Mouse (Mus musculus): ENCODE data around the gene Krt78. TPM values are rescaled to one million over a fixed set of nuclear protein-coding genes. Genes with fewer than 3 reads are reported as not detected.

The Krt78 gene
- polyA plus RNA-seq, 1 experiment, result not detected

DNA sequence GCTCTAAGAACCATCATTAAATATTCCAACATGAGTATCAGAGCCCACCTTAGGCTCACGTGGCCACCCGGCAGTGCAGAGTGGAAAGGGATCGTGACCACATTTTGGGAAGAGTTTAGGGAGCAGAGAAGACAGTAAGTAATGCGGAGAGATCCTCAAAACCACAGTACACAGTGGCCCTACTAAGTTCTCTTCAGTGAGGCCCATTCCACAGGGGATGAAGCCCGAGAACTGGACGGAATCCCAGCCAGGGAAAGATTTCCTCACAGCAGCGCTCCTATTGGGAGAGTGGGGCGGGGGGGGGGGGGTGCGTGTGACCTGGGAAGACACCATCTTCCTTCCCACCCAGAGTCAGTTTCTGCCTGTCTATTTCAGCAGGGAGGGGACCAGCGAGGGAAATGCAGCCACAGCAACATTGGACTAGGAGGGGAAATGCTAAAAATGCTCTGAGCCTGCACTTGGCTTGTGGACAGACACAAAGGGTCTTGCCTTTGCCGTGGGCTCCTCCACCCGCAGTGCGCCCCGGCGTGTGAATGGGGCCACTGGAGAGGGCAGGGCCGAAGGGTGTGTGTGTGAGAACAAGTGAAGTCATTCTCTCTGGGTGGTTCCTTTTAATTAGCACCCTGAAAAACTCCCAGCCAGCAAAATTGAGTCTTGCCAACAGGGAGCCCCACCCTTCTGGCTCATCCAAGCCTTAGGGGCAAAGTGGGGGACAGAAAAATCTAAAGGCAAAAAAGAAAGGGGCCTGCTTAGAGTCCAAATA is 20.2 kb upstream of the Krt78 start:
- DNase-seq (ENCODE audit: extremely low spot score in 1 of 2, low spot score in 1 of 2), result no peak

DNA sequence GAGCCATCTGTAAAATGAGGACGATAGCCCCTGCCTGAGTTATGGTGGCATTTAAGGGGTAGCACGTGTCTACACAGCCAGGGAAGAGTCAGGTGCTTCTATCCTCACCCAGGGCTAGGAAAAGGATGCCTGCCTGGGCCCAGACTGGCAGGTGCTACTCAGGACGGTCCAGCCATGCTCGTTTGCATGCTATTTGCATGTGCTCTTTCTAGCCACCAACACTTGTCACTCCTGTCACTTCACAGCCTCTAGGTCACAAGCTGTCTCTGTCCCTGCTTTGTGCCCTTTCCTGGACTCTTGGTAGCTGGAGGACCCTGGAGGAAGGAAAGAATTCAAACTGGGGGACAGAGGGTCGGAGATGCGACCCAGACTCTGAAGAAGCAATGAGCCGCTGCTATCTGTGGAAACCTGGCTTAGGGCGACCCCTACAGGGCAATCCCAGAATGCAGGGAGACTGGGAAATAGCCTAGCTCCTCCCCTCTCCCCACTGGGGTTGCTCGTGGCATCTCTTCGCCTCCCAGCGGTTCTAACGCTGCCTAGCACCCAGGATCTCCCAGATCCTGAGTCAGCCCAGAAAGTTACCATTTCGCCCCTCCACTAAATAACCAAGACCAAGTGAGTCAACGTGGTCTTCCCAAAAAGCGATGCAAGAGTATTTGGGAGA is 19.5 kb upstream of the Krt78 start:
- DNase-seq (ENCODE audit: extremely low spot score in 1 of 2, low spot score in 1 of 2), result peak; percentile 90 to 100

DNA sequence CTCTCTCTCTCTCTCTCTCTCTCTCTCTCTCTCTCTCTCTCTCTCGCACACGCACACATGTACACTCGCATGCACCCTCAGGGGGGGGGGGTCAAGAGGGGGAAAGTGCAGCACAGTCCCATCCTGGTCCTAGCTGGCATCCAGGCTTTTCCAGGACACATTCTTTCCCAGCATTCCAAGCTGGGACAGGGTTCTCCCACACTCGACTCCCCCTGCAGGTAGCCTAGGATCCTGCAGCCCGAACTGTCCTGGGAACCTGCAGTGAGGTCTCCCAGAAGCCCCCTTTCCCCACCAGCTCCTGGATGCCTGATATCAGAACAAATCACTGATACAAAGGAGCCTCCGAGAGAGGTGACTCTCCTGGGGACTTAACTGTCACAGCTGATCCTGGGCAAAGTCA is 16.4 kb upstream of the Krt78 start:
- DNase-seq (ENCODE audit: extremely low spot score in 1 of 2, low spot score in 1 of 2), result peak in 1 of 2 experiments; percentile 49

DNA sequence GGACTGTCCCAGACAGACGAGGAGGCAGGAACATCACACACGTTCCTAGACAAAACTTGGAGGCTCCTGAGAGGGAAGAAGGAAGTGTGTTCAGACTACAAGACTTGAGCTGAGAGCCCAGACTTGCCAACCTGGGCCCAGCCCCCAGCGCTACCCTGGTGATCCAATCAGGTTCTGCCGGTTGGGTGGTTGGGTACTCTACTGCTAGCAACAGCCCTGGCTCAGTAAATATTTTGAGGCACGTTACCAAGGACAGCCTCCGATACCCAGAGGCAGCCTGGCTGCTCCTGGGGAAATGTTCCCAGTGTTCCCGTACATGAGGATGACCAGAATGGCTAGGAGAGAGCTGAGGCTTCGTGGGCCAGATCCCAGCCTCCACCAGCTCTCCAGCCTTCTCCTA is 12.7 kb upstream of the Krt78 start:
- DNase-seq (ENCODE audit: extremely low spot score in 1 of 2, low spot score in 1 of 2), result no peak

DNA sequence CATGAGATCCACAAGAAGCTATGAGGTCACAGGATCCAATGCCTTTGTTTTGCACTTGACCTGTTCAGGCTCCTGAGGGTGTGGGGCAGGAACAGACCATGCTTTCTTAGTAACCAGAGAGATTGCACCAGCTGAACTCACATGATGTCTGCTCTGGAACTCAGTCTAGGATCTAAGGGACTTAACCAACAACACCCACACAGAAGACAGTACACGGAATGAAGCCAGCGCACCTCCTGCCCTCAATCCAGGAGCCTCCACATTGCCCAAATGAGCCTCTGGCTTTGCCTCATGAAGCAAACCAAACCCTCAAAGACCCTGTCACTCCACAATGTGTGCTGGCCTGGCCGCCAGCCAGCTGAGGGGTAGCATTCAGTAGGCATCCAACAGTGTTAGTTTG is 4.8 kb upstream of the Krt78 start:
- DNase-seq (ENCODE audit: extremely low spot score in 1 of 2, low spot score in 1 of 2), result no peak

DNA sequence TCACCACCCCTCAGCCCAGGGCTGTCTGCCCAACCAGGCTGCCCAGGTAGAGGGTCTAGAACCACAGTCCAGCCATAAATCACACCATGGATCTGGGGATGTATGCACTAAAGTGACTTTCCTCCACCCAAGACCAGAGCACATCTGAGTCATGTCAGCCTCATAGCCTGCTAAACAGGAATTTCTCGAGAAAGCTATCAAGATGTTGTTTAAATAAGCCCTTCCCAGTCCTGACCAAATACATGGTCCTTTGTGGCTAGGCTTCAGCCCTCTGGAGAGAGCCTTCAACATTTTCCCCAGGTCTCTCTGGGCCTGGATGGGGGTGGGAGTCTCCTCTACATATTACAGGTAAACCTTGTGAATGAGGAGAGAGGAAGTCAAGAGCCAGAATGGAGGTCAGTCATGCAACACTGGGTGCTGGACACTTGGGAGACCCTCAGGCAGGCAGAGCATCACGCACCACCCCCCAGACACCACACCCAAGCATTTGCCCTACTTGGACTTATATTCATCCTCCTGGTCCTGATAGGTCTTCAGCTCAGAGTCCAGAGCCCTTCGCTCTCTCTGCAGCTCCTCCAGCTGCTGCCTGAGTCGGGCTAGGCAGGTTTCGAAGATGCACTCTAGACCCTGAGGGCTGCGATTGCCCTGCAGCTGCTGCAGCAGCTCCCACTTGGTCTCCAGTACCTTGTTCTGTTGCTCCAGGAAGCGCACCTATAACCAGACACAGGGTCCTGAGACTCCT is 1.2 kb downstream of the Krt78 start:
- no peak for DNase-seq (ENCODE audit: extremely low spot score in 1 of 2, low spot score in 1 of 2)

DNA sequence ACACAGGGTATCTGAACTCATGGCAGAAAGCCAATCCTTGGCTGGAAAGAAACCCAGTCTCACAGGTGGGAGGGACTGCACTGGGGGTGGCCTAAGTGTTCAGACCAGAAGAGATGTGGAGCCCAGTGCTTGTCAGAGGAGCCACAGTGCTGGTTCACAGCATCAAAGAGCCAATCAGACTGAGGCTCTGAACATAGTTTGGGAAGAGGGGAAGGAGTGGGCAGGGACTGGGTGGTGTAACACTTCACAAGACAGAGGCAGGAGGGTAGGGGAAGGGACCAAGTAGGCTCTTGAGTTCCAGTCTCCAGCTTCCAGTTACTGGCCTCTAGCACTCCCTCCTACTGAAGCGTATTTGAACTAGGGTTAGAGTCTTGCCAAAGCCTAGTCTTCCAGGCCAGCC is 8.7 kb downstream of the Krt78 start:
- no peak for DNase-seq (ENCODE audit: extremely low spot score in 1 of 2, low spot score in 1 of 2)

DNA sequence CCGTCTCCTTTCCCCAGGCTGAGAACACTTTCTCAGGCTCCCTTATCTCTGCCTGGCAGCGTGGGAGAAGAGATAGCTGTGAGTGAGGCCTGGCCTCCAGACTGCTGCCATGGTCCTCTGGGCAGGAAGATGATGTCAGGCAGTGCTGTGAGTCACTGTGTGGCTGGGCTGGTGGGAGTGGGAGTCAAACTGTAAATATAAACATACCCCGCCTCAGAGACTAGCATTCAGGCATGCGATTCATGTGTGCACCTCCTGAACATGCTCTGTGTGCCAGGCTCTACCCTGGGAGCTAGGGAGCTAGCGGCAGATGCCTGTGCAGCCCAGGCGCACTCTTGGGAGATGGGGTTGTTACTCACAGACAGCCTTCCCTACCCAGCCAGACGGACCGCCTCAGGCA is 12.1 kb downstream of the Krt78 start:
- peak in 1 of 2 experiments; percentile 13 for DNase-seq (ENCODE audit: extremely low spot score in 1 of 2, low spot score in 1 of 2)

DNA sequence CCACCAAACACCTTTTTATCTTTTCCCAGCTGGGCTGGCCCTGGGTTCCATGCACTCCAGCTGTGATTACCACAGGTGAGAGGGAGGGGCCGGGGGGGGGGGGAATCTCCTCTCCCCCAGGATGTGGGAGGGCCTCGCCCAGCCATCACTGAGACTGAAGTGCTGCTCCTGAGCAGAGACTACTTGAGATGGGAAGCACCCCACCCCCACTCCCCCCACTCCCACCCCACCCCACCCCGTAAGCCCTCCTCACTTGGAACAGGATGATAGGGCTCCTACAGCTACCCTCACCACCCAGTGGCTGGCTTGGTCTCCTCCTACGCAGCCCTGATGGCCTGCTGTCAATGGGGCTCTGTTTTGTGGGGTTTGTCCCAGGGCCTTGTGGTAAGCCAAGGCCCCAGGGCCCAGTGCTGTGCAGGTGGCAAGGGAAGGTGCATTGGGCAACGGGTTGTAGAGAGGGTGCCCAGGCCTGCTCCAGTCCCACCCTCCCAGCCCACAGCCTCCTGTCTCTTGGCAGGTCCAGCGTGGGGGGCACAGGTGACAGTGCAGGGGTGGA is 13.7 kb downstream of the Krt78 start, which contains the start of gene Krt79:
Gene Krt79 (minus strand): TSS at position 51 of the 556 bp plus-strand sequence.
- no peak for DNase-seq (ENCODE audit: extremely low spot score in 1 of 2, low spot score in 1 of 2)

DNA sequence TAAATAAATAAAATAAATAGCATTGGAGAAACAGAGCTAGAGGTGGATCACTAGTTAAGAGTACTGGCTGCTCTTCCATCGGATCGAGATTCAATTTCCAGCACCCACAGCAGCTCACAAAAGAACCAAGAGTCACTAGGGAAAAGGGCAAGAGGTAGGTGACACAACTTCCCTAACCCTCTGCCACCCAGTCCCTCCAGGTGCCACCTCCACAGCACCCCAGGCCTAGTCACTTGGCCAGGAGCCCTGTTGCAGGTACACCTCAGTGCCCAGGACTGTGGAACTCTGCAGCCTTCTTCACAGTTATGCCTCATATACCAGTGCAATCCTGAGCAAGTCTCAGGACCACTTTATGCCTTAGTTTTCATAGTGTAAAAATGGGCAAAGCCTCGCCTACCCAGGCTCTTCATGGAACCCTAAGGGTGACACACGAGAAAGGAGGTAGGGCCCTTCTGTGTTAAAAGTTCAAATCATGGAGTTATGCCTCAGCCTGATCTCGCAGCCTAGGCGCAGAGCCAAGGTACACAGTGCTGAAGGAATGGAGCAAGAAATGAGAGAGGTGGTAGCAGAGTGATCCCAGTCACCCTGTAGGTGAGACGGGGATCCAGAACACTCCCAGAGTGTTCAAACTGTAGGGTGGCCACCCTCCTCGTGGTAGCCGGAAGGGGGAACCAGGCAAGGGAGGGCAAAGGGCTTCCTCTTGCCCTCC is 15.3 kb downstream of the Krt78 start:
- no peak for DNase-seq (ENCODE audit: extremely low spot score in 1 of 2, low spot score in 1 of 2)

DNA sequence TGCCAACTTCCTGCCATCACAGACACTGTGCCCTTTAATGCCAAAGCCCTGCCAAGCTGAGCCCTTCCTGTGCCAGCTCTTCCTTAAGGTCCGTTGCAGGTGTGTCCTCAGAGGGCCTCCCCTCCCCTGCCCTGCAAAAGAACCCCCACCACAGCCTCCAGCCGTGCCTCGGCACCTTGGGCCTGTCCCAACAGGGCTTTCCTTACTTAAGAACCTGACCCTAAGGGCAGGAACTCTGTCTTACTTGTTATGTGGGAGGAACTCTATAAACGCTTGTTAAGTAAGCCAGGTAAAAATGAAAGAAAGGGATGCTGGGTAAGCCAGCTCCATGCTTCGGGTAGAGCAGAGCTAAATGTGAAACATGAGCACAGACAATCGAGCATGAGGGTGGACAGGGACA is 21.1 kb downstream of the Krt78 start:
- DNase-seq (ENCODE audit: extremely low spot score in 1 of 2, low spot score in 1 of 2), result no peak

DNA sequence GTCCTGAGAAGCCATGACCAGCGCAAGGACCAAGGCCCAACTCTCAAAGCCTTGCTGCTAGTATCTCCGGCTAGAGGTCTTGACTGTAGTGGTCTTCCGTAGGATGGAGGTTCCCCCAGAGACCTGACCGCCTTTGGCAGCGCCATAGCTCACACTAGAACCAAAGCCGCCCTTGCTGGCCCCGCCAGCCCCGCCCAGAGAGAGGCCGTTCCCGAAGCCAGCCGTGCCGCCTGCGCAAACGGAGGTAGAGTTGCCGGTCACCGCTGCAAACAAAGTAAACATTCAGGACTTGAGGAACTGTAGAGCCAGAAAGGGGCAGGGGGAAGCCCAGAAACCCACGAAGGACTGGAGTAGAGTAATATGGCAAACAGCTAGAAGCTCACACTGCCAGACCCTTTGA is 24.4 kb downstream of the Krt78 start:
- DNase-seq (ENCODE audit: extremely low spot score in 1 of 2, low spot score in 1 of 2), result no peak

DNA sequence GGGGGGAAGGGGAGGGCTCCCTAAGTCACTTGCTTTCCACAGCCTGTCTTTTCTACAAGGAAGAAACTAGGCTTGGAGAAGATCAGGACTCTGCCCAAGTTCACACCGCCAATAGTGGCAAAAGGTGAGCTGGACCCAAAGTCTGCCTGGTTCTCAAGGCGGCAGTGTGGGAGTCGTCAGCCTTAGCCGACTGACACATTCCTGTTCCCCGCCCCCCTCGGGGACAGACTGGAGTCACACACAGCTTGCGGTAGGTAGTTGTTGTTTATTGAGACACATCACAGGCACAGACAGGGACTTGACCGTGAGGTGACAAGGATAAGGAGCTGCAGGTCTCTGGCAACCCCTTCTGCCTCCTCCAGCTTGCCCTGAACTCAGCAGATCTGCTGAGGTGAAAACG is 25.0 kb downstream of the Krt78 start:
- DNase-seq (ENCODE audit: extremely low spot score in 1 of 2, low spot score in 1 of 2), result no peak

DNA sequence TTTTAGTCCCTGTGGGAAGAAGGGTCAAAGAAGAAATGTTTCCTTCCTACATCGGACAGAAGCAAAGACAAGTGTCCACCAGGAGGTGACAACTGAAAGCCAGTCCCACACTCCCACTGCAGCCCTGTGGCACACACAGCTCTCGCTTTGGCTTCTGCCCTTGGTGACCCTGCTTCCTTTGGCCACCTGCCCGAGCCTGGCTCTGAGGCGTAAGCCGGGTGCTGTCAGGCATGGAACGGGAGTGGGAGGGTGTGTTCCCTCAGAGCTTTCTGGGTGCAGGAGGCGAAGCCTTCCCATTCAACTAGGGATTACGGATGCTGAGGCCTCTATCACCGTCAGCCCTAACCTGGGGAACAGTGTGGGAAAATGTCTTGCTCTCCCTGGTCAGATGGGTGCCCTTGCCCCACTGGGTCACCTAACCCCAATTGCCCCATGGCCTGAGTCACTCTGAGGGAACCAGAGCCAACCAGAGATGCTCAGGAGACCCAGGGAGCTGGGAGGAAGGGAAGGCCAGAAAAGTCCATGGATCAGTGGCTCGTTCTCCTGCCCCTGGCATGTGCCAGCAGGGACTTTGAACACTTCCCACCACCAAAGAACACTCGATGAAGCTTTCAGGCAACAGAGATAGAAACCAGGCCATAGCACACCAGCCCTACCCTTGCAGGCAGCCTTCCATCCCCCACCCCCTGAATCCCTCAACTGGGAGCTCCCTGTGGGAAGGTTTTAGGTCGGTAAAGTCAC is 26.6 kb downstream of the Krt78 start:
- DNase-seq (ENCODE audit: extremely low spot score in 1 of 2, low spot score in 1 of 2), result no peak

DNA sequence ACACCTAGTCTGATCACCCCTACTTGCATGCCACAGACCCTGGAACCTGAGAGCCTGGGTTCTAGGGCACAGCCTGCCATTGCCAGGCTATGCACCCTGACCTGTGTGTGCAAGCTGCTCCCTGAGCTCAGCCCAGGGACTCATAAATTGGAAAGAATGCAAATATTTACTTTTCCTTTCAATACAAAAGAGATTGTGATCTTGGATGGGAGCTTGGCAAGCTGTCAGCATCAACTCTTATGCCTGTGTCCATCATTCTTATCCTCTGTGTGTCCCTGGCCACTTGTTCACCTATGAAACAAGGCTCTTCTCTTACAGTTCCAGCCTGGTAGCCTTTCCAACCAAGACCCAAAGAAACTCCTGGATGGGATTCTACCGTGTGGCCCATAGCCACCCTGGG is 29.0 kb downstream of the Krt78 start:
- no peak for DNase-seq (ENCODE audit: extremely low spot score in 1 of 2, low spot score in 1 of 2)

DNA sequence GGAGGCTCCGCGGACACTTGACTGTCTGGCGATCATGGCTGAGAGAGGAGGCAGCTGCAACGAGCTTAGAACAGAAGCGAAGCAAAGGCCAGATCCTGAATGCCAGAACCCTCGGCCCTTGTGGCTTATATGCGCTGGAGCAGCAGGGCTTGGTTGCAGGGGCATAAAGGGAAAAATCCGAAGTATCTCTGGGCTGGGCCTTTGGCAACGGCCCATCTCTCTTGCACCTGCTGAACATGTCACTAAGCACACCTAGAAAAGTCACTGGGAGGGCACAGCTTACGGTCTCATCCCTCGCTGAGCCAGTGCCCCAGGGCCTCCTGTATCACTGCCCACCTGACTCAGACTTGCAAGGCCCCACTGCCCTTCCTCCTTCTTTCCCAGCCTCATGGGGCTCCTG is 29.5 kb downstream of the Krt78 start, which contains the start of gene Krt4:
Gene Krt4 (minus strand): TSS at position 101 of the 400 bp plus-strand sequence.
- DNase-seq (ENCODE audit: extremely low spot score in 1 of 2, low spot score in 1 of 2), result no peak

DNA sequence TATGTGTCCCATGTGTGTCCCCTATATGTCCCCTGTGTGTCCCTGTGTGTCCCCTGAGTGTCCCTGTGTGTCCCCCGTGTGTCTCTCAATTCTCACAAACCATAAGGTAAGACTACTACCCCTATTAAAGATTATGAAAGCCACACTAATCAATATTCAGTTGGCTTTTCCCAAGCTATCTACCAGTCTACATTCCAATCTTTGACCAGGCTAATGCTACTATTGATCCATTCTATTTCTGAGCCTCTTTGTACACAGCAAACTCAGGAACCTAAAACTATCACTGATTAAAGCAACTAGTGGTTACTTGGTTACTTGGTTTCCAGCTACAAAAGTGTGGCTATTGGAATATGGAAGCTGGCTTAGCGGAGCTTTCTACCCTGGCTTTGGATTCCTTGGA is 31.8 kb downstream of the Krt78 start:
- DNase-seq (ENCODE audit: extremely low spot score in 1 of 2, low spot score in 1 of 2), result no peak

DNA sequence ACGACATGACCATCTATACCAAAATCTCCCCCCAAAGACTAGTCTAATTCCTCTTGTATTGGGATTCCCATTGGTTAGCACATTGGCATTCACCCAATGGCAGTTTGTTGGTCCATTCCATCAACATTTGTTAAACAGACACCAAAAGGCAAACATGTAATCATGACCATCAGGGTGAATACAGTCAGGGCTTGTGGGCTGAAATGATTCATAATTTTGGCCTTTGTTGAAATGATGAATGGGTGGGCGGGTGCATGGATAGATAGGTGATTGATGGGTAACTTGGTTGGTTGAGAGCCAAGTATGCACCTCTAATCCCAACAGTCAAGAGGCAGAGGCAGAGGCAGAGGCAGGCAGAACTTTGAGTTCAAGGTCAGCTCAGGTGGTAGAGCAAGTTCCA is 38.0 kb downstream of the Krt78 start:
- DNase-seq (ENCODE audit: extremely low spot score in 1 of 2, low spot score in 1 of 2), result no peak

DNA sequence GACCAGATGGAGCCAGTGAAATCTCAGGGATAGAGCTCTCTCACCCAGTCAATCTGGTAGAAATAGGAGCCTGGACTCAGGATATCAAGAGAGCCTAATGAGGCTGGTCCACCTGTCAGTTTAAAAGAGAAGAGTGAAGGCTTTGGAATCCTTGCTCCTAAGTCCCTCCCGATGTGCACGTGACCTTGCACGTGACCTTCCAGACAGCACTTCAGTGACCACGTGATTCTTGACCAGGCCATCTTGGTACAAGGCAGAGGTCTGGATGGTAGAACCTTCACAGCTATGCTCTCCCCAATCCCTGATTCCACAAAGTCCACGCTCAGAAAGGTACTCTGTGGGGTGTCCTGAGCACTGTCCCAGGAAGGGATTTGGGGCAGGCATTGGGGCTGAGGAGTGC is 49.2 kb downstream of the Krt78 start:
- no peak for DNase-seq (ENCODE audit: extremely low spot score in 1 of 2, low spot score in 1 of 2)
